Mouse (Mus musculus) CH12.LX (cell line): ENCODE measurements around the gene Cyp8b1.

ENCODE experiments used
- CTCF ChIP-seq, 2 experiments: IDR thresholded peaks in 1 of 2; conservative IDR thresholded peaks in 1 of 2; 2 replicates each; pipeline ENCODE4 v1.5.1; 2011 to 2012; ENCODE audit warnings: low read depth in 2 of 2, low read length in 2 of 2, improper control_type of control experiment in 1 of 2, inconsistent platforms in 1 of 2, mild to moderate bottlenecking in 1 of 2, moderate library complexity in 1 of 2
- ELF1 ChIP-seq: IDR thresholded peaks from 2 replicates; pipeline ENCODE4 v1.6.1; 2014; ENCODE audit warnings: low read depth, mild to moderate bottlenecking, inconsistent platforms, low read length, improper control_type of control experiment
- EP300 ChIP-seq: IDR thresholded peaks from 2 replicates; pipeline ENCODE4 v1.6.1; 2011; ENCODE audit warnings: low read length, improper control_type of control experiment
- GABPA ChIP-seq: IDR thresholded peaks from 2 replicates; pipeline ENCODE4 v1.6.1; 2012; ENCODE audit warnings: low read depth, low read length, improper control_type of control experiment, inconsistent platforms; ENCODE audit not compliant: insufficient replicate concordance
- MEF2A ChIP-seq: IDR thresholded peaks from 2 replicates; pipeline ENCODE4 v1.6.1; 2014; ENCODE audit warnings: low read depth, mild to moderate bottlenecking, inconsistent platforms, low read length, improper control_type of control experiment, borderline replicate concordance
- POLR2A ChIP-seq: IDR thresholded peaks from 2 replicates; pipeline ENCODE4 v1.6.1; 2011; ENCODE audit warnings: low read depth, mild to moderate bottlenecking, improper control_type of control experiment, low read length

DNA sequence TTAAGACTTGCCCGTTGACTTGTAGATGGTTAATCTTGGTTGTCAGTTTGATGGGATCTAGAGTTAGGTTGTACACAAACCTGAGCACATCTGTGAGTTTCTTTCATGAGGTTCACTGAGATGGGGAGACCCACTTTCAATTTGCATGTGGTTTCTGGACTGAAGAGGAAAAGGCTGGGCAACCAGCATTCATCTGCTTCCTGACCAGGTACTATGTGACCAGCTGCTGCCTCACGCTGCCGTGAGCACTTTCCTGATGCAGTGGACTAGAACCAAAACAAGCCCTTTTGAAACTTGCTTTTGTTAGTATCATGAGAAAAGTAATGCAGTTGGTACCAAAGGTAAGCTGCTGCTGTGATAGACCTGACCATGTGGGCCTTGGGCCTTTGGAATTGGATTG is 26.9 kb upstream of the Cyp8b1 start:
- TF ChIP-seq GABPA = no peak
- no peak for TF ChIP-seq POLR2A
- TF ChIP-seq CTCF (conservative IDR thresholded peaks at IDR 0.05 in 1 of 2, IDR thresholded peaks at IDR 0.05 in 1 of 2; ENCODE audit: low read depth in 2 of 2, low read length in 2 of 2) = no peak
- peak; percentile 83 for TF ChIP-seq EP300
- peak; percentile 71; the same call in 1 of the 2 replicates for TF ChIP-seq MEF2A
- no peak for TF ChIP-seq ELF1
